Mouse (Mus musculus): ENCODE results near the gene Cldn7.

DNA sequence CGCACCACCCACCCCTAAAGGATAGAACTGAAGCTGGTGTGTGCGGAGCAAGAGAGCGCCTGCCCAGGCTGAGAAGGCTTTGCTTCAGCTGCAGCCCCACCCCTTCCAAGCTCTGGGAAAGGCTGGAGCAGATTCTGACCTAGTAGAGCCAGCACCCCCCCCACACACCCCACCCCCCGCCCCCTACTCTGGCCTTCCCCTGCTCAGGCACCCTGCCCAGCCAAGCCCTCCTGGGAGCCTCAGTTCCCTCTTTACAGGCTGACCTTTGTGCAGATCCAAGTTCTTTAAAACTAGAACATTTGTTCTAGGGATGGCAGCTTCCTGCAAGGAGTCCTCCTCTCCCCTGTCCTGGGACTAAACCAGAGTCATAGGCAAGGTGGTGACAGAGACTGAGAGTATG, 27.2 kb upstream of the Cldn7 start:
- TF ChIP-seq GATA1 (IDR thresholded peaks at IDR 0.05; ENCODE audit: low read depth, low read length) = no peak
- no peak for TF ChIP-seq CTCF (IDR thresholded peaks at IDR 0.05 in 2 of 3, conservative IDR thresholded peaks at IDR 0.05 in 1 of 3; ENCODE audit: control insufficient read depth in 1 of 3, insufficient read depth in 1 of 3, low read depth in 2 of 3, low read length in 3 of 3, poor library complexity in 1 of 3, severe bottlenecking in 1 of 3)
- TF ChIP-seq EP300 (IDR thresholded peaks at IDR 0.05; ENCODE audit: low read depth in 1 of 2, low read length in 2 of 2) = no peak
- no peak for TF ChIP-seq MAX (IDR thresholded peaks at IDR 0.05; ENCODE audit: low read length)
- TF ChIP-seq TBP (IDR thresholded peaks at IDR 0.05; ENCODE audit: low read depth, low read length) = no peak
- no peak for TF ChIP-seq ZMIZ1 (IDR thresholded peaks at IDR 0.05; ENCODE audit: low read depth, low read length)
- TF ChIP-seq RCOR1 (IDR thresholded peaks at IDR 0.05; ENCODE audit: low read depth, low read length) = no peak
